Mouse (Mus musculus): ENCODE data around the gene Cdc34.

Cdc34 gene

GRCm38 (mm10) chr10:79671396-79672087 is 10.5 kb upstream of the Cdc34 start:
- DNase-seq = no peak

- no peak for DNase-seq
Measured at GRCm38 (mm10) chr10:79672088-79672455, 9.9 kb upstream of the Cdc34 start.

- no peak for DNase-seq
Measured at GRCm38 (mm10) chr10:79673054-79673453, 8.9 kb upstream of the Cdc34 start.

GRCm38 (mm10) chr10:79675346-79676035 is 6.5 kb upstream of the Cdc34 start:
- DNase-seq = no peak

GRCm38 (mm10) chr10:79680606-79681495 is 1.1 kb upstream of the Cdc34 start:
- DNase-seq = no peak

- no peak for DNase-seq
Measured at GRCm38 (mm10) chr10:79682551-79682915, 538 bp downstream of the Cdc34 start.

GRCm38 (mm10) chr10:79682916-79683582 is 1.1 kb downstream of the Cdc34 start:
- peak; percentile 75 for DNase-seq

GRCm38 (mm10) chr10:79683726-79684640 is 2.0 kb downstream of the Cdc34 start:
- peak; percentile 29 for DNase-seq

- DNase-seq = no peak
Measured at GRCm38 (mm10) chr10:79684770-79685600, 3.0 kb downstream of the Cdc34 start.

- DNase-seq = no peak
Measured at GRCm38 (mm10) chr10:79686219-79686618, 4.2 kb downstream of the Cdc34 start.

GRCm38 (mm10) chr10:79686691-79687090 is 4.7 kb downstream of the Cdc34 start:
- no peak for DNase-seq

- no peak for DNase-seq
Measured at GRCm38 (mm10) chr10:79687513-79687912, 5.5 kb downstream of the Cdc34 start.

- DNase-seq = no peak
Measured at GRCm38 (mm10) chr10:79688720-79689119, 6.7 kb downstream of the Cdc34 start, which contains the start of gene Gzmm. TSS of gene Gzmm (plus strand) at chr10:79689020.

- DNase-seq = no peak
Measured at GRCm38 (mm10) chr10:79689178-79689577, 7.2 kb downstream of the Cdc34 start.

GRCm38 (mm10) chr10:79691986-79692548 is 10.1 kb downstream of the Cdc34 start:
- DNase-seq = no peak

GRCm38 (mm10) chr10:79693580-79694378 is 11.8 kb downstream of the Cdc34 start:
- no peak for DNase-seq

GRCm38 (mm10) chr10:79694379-79694655 is 12.3 kb downstream of the Cdc34 start:
- no peak for DNase-seq

GRCm38 (mm10) chr10:79695231-79696128 is 13.5 kb downstream of the Cdc34 start:
- peak; percentile 76 for DNase-seq

- no peak for DNase-seq
Measured at GRCm38 (mm10) chr10:79696129-79696651, 14.2 kb downstream of the Cdc34 start.
